Mouse (Mus musculus) ES-Bruce4 (cell line): Measurements from ENCODE around the gene Zfp319.

Source experiments
- CTCF ChIP-seq: IDR thresholded peaks from one replicate; pipeline ENCODE4 v1.8.1; 2011; ENCODE audit warnings: low read depth, low read length
- EP300 ChIP-seq: IDR thresholded peaks from 2 replicates; pipeline ENCODE4 v1.6.1; 2011; ENCODE audit warnings: low read depth, low read length; ENCODE audit not compliant: insufficient read depth
- POLR2A ChIP-seq: IDR thresholded peaks from one replicate; pipeline ENCODE4 v1.8.1; 2011; ENCODE audit warnings: low read length; ENCODE audit not compliant: insufficient read depth

- TF ChIP-seq CTCF: no peak
- no peak for TF ChIP-seq EP300
- no peak for TF ChIP-seq POLR2A
Measured at GRCm38 (mm10) chr8:95289066-95289650, 42.6 kb downstream of the Zfp319 start.
